Mouse (Mus musculus): ENCODE measurements around the gene Flt4. TPM values are rescaled to one million over a fixed set of nuclear protein-coding genes. Genes with fewer than 3 reads are reported as not detected.

The Flt4 gene
- polyA plus RNA-seq, 1 experiment: 1.9 TPM

DNA sequence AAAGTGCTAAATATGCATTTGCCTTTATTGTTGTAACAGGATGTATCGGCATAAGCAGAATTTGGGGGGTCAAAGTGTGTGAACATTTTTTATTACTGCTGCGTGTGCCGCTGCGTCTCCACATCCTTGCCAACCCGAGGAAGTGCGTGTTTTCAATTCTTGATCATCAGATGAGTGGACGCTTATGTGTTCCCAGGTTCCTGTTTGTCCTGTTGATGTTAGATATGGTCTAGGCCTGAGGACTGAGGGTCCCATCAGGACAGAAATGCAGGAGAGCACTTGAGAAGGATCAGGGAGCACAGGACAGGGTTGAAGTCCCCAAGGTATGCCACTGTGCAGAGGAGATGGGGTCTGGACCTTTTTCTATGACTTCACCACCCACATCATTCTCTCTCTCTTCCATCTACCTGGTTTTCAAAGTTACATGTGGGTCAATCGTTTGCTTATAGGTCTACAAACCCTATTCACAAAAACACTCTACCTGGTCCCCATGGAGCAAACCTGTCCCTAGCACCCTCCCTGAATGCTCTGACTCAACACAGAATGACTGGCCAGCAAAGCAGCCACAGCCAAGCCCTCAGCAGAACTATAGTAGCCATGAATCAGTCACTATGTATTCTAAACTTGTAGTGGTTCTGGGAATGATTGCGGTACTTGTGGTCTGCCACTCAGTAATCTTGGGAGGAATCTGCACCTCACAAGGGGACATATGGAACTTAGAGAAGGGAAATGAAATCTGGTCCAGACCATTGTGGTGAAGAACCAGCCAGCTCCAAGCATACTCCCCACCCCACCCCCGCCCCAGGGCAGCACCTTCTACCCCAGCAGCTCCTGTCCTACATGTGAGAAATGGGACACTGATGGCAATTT lies 7.0 kb downstream of the Flt4 start:
- no peaks in the 10 kb centered on the region; the same call in 1 of the 2 replicates for H3K4me1 ChIP-seq (ENCODE audit: control insufficient read depth, insufficient read depth, low read length)
- TF ChIP-seq POLR2A (IDR thresholded peaks at IDR 0.05; ENCODE audit: extremely low read depth, insufficient read depth, low read length) (no peak), CTCF (IDR thresholded peaks at IDR 0.05; ENCODE audit: extremely low read depth, insufficient read depth, low read length) (no peak)
- no peak overlapping the region for H3K4me3 ChIP-seq (ENCODE audit: insufficient read depth, low read length)
- H3K27ac ChIP-seq (ENCODE audit: insufficient read depth, low read length): no peak overlapping the region

DNA sequence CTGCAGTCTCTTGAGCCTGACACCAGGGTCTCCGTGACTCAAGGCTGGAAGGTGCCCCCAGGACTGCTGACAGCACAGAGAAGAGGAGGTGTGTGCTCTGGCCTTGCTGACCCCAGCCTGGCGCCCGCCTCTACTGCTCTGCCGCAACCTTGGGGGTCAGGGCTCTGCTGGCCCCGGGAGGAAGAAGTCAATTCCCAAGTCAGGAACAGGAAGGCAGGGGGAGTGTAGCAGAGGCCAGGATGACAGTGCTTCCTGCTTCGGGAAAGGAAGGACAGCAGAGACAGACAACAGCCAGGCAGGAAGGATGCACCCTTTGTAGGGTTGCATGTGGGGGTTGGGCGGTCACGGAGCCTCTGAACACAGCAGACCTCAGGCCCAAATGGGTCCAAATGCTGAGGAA lies 9.4 kb downstream of the Flt4 start:
- TF ChIP-seq POLR2A (IDR thresholded peaks at IDR 0.05; ENCODE audit: extremely low read depth, insufficient read depth, low read length): no peak
- no peak for TF ChIP-seq CTCF (IDR thresholded peaks at IDR 0.05; ENCODE audit: extremely low read depth, insufficient read depth, low read length)
- Histone ChIP-seq H3K4me1 (ENCODE audit: control insufficient read depth, insufficient read depth, low read length) (no peaks in the 10 kb centered on the region; the same call in 1 of the 2 replicates), H3K27ac (ENCODE audit: insufficient read depth, low read length) (no peak overlapping the region), H3K4me3 (ENCODE audit: insufficient read depth, low read length) (no peak overlapping the region)

GRCm38 (mm10) chr11:49621953-49622352 lies 12.9 kb downstream of the Flt4 start:
- H3K4me1 ChIP-seq (ENCODE audit: control insufficient read depth, insufficient read depth, low read length): no peaks in the 10 kb centered on the region
- no peak overlapping the region for H3K27ac ChIP-seq (ENCODE audit: insufficient read depth, low read length)
- no peak overlapping the region for H3K4me3 ChIP-seq (ENCODE audit: insufficient read depth, low read length)
- TF ChIP-seq POLR2A (IDR thresholded peaks at IDR 0.05; ENCODE audit: extremely low read depth, insufficient read depth, low read length): no peak
- no peak for TF ChIP-seq CTCF (IDR thresholded peaks at IDR 0.05; ENCODE audit: extremely low read depth, insufficient read depth, low read length)

DNA sequence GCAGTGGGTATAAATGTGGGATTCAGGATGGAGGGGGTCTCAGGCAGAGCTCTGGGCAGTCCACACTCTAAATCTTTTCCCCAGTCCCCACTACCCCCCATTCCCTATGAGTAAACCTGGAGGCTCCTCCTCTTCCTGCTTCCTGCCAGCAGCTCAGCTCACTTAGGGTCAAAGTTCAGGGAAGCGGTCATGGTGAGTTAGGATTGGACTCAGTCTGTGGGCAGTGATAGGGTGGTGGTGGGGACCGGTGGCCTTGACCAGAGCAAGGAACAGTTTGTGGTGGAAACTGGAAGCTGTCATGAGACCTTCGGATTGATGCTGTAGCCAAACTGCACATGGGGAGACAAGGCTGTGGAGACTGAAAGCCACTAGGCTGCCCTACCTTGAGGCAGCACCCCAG lies 15.1 kb downstream of the Flt4 start:
- Histone ChIP-seq H3K4me1 (ENCODE audit: control insufficient read depth, insufficient read depth, low read length) (no peaks in the 10 kb centered on the region), H3K27ac (ENCODE audit: insufficient read depth, low read length) (no peak overlapping the region), H3K4me3 (ENCODE audit: insufficient read depth, low read length) (no peak overlapping the region)
- TF ChIP-seq POLR2A (IDR thresholded peaks at IDR 0.05; ENCODE audit: extremely low read depth, insufficient read depth, low read length) (no peak), CTCF (IDR thresholded peaks at IDR 0.05; ENCODE audit: extremely low read depth, insufficient read depth, low read length) (no peak)

DNA sequence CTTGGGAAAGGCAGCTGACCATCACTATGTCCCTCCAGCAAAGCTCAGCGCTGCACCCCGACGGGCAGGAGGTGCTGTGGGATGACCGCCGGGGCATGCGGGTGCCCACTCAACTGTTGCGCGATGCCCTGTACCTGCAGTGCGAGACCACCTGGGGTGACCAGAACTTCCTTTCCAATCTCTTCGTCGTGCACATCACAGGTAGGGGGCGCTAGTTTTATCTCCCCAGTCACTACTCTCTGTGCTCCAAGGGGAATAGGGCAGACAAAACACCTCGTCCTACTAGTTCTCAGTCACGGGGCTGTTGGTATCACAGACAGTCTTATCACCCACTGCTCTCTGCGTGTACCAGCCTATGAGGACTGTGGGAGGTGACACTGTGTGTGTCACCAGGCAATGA lies 16.8 kb downstream of the Flt4 start:
- TF ChIP-seq CTCF (IDR thresholded peaks at IDR 0.05; ENCODE audit: extremely low read depth, insufficient read depth, low read length) (no peak), POLR2A (IDR thresholded peaks at IDR 0.05; ENCODE audit: extremely low read depth, insufficient read depth, low read length) (no peak)
- no peak overlapping the region for H3K4me3 ChIP-seq (ENCODE audit: insufficient read depth, low read length)
- no peak overlapping the region for H3K27ac ChIP-seq (ENCODE audit: insufficient read depth, low read length)
- no peaks in the 10 kb centered on the region for H3K4me1 ChIP-seq (ENCODE audit: control insufficient read depth, insufficient read depth, low read length)

GRCm38 (mm10) chr11:49626748-49627147 lies 17.7 kb downstream of the Flt4 start:
- Histone ChIP-seq H3K4me3 (ENCODE audit: insufficient read depth, low read length) (no peak overlapping the region), H3K27ac (ENCODE audit: insufficient read depth, low read length) (no peak overlapping the region), H3K4me1 (ENCODE audit: control insufficient read depth, insufficient read depth, low read length) (no peaks in the 10 kb centered on the region)
- TF ChIP-seq CTCF (IDR thresholded peaks at IDR 0.05; ENCODE audit: extremely low read depth, insufficient read depth, low read length) (no peak), POLR2A (IDR thresholded peaks at IDR 0.05; ENCODE audit: extremely low read depth, insufficient read depth, low read length) (no peak)

DNA sequence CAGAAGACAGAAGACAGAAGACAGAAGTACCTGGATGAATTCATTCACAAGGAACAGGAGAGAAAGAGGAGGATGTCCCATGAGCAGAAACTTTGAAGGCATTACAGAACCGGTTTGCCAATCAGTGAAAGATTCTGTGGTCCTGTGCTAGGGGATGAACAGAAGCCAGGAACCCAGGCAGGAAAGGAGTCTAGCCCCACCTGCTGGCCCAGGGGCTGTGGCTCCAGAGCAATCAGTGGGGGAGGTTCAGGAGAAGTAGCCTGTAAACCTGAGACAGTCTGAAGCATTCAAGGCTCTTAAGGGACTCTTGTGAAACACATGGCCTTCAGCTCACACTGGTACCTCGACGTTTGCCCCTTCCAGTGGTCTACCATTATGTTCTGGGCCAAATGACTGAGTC lies 22.1 kb downstream of the Flt4 start:
- no peaks in the 10 kb centered on the region for H3K4me1 ChIP-seq (ENCODE audit: control insufficient read depth, insufficient read depth, low read length)
- no peak overlapping the region for H3K27ac ChIP-seq (ENCODE audit: insufficient read depth, low read length)
- H3K4me3 ChIP-seq (ENCODE audit: insufficient read depth, low read length): no peak overlapping the region
- no peak for TF ChIP-seq CTCF (IDR thresholded peaks at IDR 0.05; ENCODE audit: extremely low read depth, insufficient read depth, low read length)
- TF ChIP-seq POLR2A (IDR thresholded peaks at IDR 0.05; ENCODE audit: extremely low read depth, insufficient read depth, low read length): no peak

DNA sequence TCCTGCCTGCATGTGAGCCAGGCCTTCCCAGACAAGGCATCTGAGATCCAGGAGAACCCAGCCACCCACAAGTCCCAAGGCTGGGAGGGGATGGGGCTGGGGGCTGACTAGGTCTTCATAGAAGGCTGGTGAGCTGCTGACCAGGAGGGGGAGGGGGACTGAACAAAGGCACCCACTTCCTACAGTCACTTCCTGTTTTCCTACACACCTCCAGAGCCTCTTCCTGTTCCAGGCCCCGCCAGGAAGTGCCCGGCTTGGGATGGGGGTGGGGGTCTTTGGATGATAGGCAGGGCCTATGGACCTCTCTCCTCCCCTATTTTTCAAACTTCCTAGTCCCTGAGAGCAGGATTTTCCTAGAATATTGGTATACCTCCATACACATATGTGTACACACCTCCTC lies 23.2 kb downstream of the Flt4 start:
- Histone ChIP-seq H3K4me3 (ENCODE audit: insufficient read depth, low read length) (no peak overlapping the region), H3K4me1 (ENCODE audit: control insufficient read depth, insufficient read depth, low read length) (no peaks in the 10 kb centered on the region), H3K27ac (ENCODE audit: insufficient read depth, low read length) (no peak overlapping the region)
- no peak for TF ChIP-seq POLR2A (IDR thresholded peaks at IDR 0.05; ENCODE audit: extremely low read depth, insufficient read depth, low read length)
- TF ChIP-seq CTCF (IDR thresholded peaks at IDR 0.05; ENCODE audit: extremely low read depth, insufficient read depth, low read length): no peak

DNA sequence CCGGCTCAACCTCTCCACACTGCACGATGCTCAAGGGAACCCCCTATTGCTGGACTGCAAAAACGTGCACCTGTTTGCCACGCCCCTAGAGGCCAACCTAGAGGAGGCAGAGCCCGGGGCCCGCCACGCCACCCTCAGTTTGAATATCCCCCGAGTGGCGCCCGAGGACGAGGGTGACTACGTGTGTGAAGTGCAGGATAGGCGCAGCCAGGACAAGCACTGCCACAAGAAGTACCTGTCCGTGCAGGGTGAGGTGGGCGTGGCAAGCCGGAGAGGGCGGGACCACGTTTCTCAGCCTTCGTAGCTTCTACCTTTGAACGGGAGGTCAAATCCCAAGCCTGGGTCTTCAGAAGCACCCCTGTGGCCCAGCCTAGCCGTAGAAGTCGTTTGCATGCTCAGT lies 25.0 kb downstream of the Flt4 start:
- no peaks in the 10 kb centered on the region for H3K4me1 ChIP-seq (ENCODE audit: control insufficient read depth, insufficient read depth, low read length)
- H3K4me3 ChIP-seq (ENCODE audit: insufficient read depth, low read length): no peak overlapping the region
- TF ChIP-seq CTCF (IDR thresholded peaks at IDR 0.05; ENCODE audit: extremely low read depth, insufficient read depth, low read length): no peak
- TF ChIP-seq POLR2A (IDR thresholded peaks at IDR 0.05; ENCODE audit: extremely low read depth, insufficient read depth, low read length): no peak
- H3K27ac ChIP-seq (ENCODE audit: insufficient read depth, low read length): no peak overlapping the region

DNA sequence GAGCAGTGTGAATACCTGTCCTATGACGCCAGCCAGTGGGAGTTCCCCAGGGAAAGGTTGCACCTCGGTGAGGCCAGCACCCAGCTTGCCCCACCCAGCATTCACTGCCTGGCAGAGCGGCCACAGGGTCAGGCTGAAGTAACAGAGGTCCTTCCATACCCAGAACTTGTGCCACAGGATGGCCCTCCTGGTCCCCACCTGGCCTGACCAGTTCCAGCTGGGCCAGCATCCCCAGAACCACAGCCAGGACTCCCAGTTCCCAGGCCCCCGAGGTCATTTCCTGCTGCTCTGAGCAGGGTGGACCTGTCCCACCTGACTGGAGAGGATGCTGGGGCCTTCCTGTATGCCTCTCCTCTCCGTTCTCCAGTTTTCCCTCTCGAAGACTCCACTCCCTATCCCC lies 26.6 kb downstream of the Flt4 start:
- no peak overlapping the region for H3K4me3 ChIP-seq (ENCODE audit: insufficient read depth, low read length)
- no peaks in the 10 kb centered on the region for H3K4me1 ChIP-seq (ENCODE audit: control insufficient read depth, insufficient read depth, low read length)
- TF ChIP-seq CTCF (IDR thresholded peaks at IDR 0.05; ENCODE audit: extremely low read depth, insufficient read depth, low read length): no peak
- no peak for TF ChIP-seq POLR2A (IDR thresholded peaks at IDR 0.05; ENCODE audit: extremely low read depth, insufficient read depth, low read length)
- H3K27ac ChIP-seq (ENCODE audit: insufficient read depth, low read length): no peak overlapping the region

Data from cortical plate, adult 2 months (tissue).